Mouse (Mus musculus) neural tube, embryonic 11.5 days (tissue): ENCODE results near the gene Cd5. TPM values are rescaled to one million over a fixed set of nuclear protein-coding genes. Genes with fewer than 3 reads are reported as not detected.

Experiments
- ATAC-seq: fragments of 200-750 bp; cut with Nextera tagmentation; 2 replicates; pipeline ENCODE4 v1.8.0; 2017; ENCODE audit warnings: moderate number of reproducible peaks, mild to moderate bottlenecking, moderate TSS enrichment, moderate library complexity; ENCODE audit not compliant: insufficient read depth, low FRiP score, low TSS enrichment
- DNase-seq: peaks from one replicate; pipeline ENCODE4 v3.0.0-alpha.2; 2015; ENCODE audit warnings: low spot score
- H3K27ac ChIP-seq: fragments of 300-500 bp; sonication (generic); 2 replicates; pipeline ENCODE4 v1.5.1; 2014; ENCODE audit warnings: low read depth, mild to moderate bottlenecking, low read length
- H3K27me3 ChIP-seq: fragments of 300-500 bp; sonication (generic); 2 replicates; pipeline ENCODE4 v1.6.1; 2014; ENCODE audit warnings: mild to moderate bottlenecking, low read length, mixed read lengths; ENCODE audit not compliant: control insufficient read depth, insufficient read depth
- H3K36me3 ChIP-seq: fragments of 300-500 bp; sonication (generic); 2 replicates; pipeline ENCODE4 v1.6.1; 2014; ENCODE audit warnings: mild to moderate bottlenecking, low read length, moderate library complexity, mixed read lengths; ENCODE audit not compliant: control insufficient read depth, insufficient read depth
- H3K4me1 ChIP-seq: fragments of 300-500 bp; sonication (generic); 2 replicates; pipeline ENCODE4 v1.6.1; 2014; ENCODE audit warnings: low read length, mixed read lengths; ENCODE audit not compliant: control insufficient read depth, insufficient read depth
- H3K4me2 ChIP-seq: fragments of 300-500 bp; sonication (generic); 2 replicates; pipeline ENCODE4 v1.6.1; 2014; ENCODE audit warnings: low read depth, mild to moderate bottlenecking, moderate library complexity
- H3K4me3 ChIP-seq: fragments of 300-500 bp; sonication (generic); 2 replicates; pipeline ENCODE4 v1.5.1; 2014; ENCODE audit warnings: low read depth, low read length
- H3K9ac ChIP-seq: fragments of 300-500 bp; sonication (generic); 2 replicates; pipeline ENCODE4 v1.6.1; 2014; ENCODE audit warnings: mild to moderate bottlenecking, low read length
- H3K9me3 ChIP-seq: fragments of 300-500 bp; sonication (generic); 2 replicates; pipeline ENCODE4 v1.6.1; 2016; ENCODE audit warnings: low read length; ENCODE audit not compliant: control insufficient read depth
- WGBS: fragments of 180-500 bp; shearing (Covaris S2); extraction: QIAGEN DNeasy Blood & Tissue Kit; methylation state at CpG from one replicate; pipeline ENCODE4 v1.1.7; 2014; 5-methylcytosine and 5-hydroxymethylcytosine counted together
- polyA plus RNA-seq: library from polyadenylated mRNA; unstranded; fragments of >200 nt; fragmentation: Nextera tagmentation; extraction: Ambion mirVana; gene quantifications from 2 replicates; pipeline ENCODE4 v1.2.1, GENCODE M21; 2014

The Cd5 gene
- polyA plus RNA-seq, 1 experiment from 2014 or later, result 0.24 TPM

DNA sequence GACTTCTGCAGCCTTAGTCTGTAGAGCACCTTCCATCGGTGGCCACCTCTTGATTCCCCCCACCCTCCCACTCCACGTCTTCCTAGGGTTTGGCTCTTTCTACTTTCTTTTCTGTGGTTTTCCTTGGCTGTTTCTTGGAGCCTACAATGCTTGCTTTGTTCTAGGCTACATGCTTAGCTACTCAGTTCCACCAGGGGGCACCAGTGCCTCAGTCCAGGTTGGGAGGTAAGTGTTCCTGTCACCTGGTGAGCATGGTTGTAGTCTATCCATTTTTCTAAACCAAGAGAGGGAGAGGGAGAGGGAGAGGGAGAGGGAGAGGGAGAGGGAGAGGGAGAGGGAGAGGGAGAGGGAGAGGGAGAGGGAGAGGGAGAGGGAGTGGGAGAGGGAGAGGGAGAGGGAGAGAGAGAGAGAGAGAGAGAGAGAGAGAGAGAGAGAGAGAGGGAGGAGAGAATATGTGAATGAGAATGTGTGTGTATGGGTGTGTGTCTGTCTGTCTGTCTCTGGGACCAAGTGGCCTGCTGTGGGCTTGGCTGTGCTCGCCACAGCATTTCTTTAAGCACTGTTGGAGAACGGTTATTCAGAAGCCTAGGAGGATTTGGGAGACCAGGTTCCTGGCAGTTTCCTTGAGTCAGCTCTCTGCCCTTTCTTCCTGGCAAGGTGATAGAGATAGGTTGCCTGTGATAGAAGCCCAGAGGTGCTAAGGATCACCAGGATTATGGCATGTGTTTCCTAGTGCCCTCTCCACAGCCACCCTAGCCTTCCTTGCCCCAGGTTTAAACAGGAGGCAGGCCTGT lies 23.9 kb downstream of the Cd5 start:
- peak; percentile 64 for DNase-seq
- Histone ChIP-seq H3K27ac (no peak overlapping the region), H3K4me1 (peaks cover 2% of the 10 kb centered on the region; the same call in 1 of the 2 replicates), H3K4me3 (no peak overlapping the region), H3K9me3 (no peaks in the 10 kb centered on the region), H3K36me3 (peaks cover 18% of the 10 kb centered on the region), H3K4me2 (no peak overlapping the region), H3K27me3 (no peaks in the 10 kb centered on the region), H3K9ac (no peak overlapping the region)
- 53% methylated on average over 4 of the region's 4 CpGs for WGBS
- no peak for ATAC-seq

DNA sequence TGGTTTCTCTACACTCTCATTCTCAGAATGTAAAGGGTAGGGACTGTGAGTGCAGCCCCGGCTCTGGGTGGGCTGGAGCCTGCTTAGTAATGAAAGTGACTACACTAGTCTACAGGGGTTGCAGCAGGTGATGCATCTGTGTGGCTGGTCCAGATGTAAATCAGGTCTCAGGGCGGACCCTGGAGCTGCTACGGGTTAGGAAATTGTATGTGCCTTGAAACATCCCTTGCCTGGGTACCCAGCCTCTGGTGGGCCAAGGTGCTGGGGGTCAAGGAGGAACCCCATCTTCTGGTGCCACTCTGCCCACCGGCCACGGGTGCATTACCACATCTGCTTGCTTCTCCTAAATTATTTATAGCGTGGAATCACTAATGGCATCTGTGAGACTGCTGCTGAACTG lies 24.6 kb downstream of the Cd5 start:
- no peaks in the 10 kb centered on the region for H3K9me3 ChIP-seq
- H3K27ac ChIP-seq, result no peak overlapping the region
- H3K4me2 ChIP-seq, result no peak overlapping the region
- 0 out of 2 replicates have a peak, but pooled peaks cover 2% of the 10 kb centered on the region for H3K4me1 ChIP-seq
- no peak overlapping the region for H3K9ac ChIP-seq
- 78% methylated on average over 6 of the region's 6 CpGs for WGBS
- no peak overlapping the region for H3K4me3 ChIP-seq
- ATAC-seq (no peak), DNase-seq (no peak)
- H3K27me3 ChIP-seq, result no peaks in the 10 kb centered on the region
- H3K36me3 ChIP-seq, result peaks cover 18% of the 10 kb centered on the region

GRCm38 (mm10) chr19:10713551-10713950 lies 25.3 kb downstream of the Cd5 start:
- Histone ChIP-seq H3K4me2 (no peak overlapping the region), H3K27me3 (no peaks in the 10 kb centered on the region), H3K27ac (no peak overlapping the region), H3K4me1 (0 out of 2 replicates have a peak, but pooled peaks cover 2% of the 10 kb centered on the region), H3K4me3 (no peak overlapping the region), H3K36me3 (peaks cover 18% of the 10 kb centered on the region), H3K9ac (no peak overlapping the region), H3K9me3 (no peaks in the 10 kb centered on the region)
- DNase-seq (no peak), ATAC-seq (no peak)
- WGBS, result 93% methylated on average over 10 of the region's 10 CpGs

DNA sequence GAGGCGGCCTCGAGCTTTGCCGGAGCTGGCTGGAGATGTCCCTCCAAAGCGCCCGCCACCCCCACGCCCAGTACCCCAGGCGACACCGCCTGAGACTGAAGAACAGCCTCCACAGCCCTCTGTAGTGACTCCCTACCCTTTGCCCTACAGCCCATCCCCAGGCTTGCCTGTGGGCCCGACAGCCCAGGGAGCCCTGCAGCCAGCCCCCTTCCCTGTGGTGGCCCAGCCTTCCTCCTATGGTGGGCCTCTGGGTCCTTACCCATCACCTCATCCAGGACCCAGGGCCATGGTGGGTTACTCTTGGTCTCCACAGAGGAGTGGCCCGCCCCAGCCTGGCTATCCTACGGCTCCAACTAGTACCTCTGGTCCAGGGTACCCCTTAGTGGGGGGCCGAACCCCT lies 26.2 kb downstream of the Cd5 start:
- 93% methylated on average over 12 of the region's 12 CpGs for WGBS
- Histone ChIP-seq H3K4me1 (0 out of 2 replicates have a peak, but pooled peaks cover 2% of the 10 kb centered on the region), H3K9me3 (no peaks in the 10 kb centered on the region), H3K36me3 (peaks cover 18% of the 10 kb centered on the region), H3K27me3 (no peaks in the 10 kb centered on the region), H3K9ac (no peak overlapping the region), H3K4me3 (no peak overlapping the region), H3K4me2 (no peak overlapping the region), H3K27ac (no peak overlapping the region)
- no peak for DNase-seq
- no peak for ATAC-seq

DNA sequence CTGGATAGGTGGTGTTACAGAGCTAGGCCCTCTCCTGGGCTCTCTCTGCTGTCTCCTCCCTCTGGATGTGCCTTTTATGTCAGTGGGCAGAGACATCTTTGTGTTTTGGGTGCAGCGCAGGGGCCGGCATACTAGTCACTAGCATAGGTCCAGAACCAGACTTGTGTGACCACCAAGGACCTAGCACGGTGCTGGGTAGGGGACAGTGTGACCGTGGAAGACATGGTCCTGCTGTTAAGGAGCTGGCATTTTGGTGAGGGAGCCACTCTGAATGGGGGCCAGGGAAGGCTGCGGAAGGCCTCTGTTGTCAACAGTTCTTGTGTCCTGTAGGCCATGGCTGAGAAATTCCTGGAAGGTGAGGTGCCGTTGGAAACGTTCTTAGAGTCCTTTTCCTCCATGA lies 26.6 kb downstream of the Cd5 start:
- peaks cover 18% of the 10 kb centered on the region for H3K36me3 ChIP-seq
- H3K4me1 ChIP-seq, result 0 out of 2 replicates have a peak, but pooled peaks cover 2% of the 10 kb centered on the region
- no peak overlapping the region for H3K4me2 ChIP-seq
- ATAC-seq (no peak), DNase-seq (no peak)
- H3K27me3 ChIP-seq, result no peaks in the 10 kb centered on the region
- no peaks in the 10 kb centered on the region for H3K9me3 ChIP-seq
- H3K9ac ChIP-seq, result no peak overlapping the region
- H3K4me3 ChIP-seq, result no peak overlapping the region
- WGBS, result 91% methylated on average over 7 of the region's 7 CpGs
- no peak overlapping the region for H3K27ac ChIP-seq

DNA sequence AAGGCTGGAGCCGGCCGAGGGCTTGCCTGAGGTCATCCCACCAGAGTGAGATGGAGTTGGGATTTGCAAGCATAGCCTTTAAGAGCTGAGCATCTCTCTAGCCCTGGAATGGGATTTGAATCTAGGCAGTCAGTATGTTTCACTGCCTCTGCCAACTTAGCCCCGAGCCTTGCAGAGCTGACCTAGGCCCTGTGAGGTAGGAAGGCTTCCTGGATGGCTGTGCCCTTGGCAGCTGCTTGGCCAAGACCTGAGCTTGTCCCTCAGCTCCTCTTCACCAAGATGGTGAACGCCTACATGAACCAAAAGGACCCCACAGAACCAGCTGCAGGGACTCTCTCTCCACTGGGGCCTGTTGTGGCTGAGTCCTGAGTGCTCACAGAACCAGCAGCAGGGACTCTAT lies 28.1 kb downstream of the Cd5 start:
- WGBS, result 94% methylated on average over 4 of the region's 4 CpGs
- DNase-seq, result no peak
- peaks cover 18% of the 10 kb centered on the region for H3K36me3 ChIP-seq

GRCm38 (mm10) chr19:10710088-10710511 lies 28.7 kb downstream of the Cd5 start:
- ATAC-seq, result peak; percentile 22
- H3K36me3 ChIP-seq, result peaks cover 18% of the 10 kb centered on the region
- no peak overlapping the region for H3K27ac ChIP-seq
- WGBS, result 83% methylated on average over 9 of the region's 9 CpGs
- no peak overlapping the region for H3K4me3 ChIP-seq
- H3K4me2 ChIP-seq, result no peak overlapping the region
- 0 out of 2 replicates have a peak, but pooled peaks cover 2% of the 10 kb centered on the region for H3K4me1 ChIP-seq
- no peak overlapping the region for H3K9ac ChIP-seq
- no peaks in the 10 kb centered on the region for H3K27me3 ChIP-seq
- peak; percentile 59 for DNase-seq
- no peaks in the 10 kb centered on the region for H3K9me3 ChIP-seq

More for the DNA sequence above, 28.1 kb downstream of the Cd5 start:
- Histone ChIP-seq H3K4me2 (no peak overlapping the region), H3K9ac (no peak overlapping the region), H3K27ac (no peak overlapping the region), H3K4me3 (no peak overlapping the region), H3K4me1 (0 out of 2 replicates have a peak, but pooled peaks cover 2% of the 10 kb centered on the region), H3K27me3 (no peaks in the 10 kb centered on the region), H3K9me3 (no peaks in the 10 kb centered on the region)
- ATAC-seq, result no peak

- Histone ChIP-seq H3K27me3 (no peaks in the 10 kb centered on the region), H3K4me2 (no peak overlapping the region), H3K27ac (no peak overlapping the region), H3K36me3 (peaks cover 18% of the 10 kb centered on the region), H3K9ac (no peak overlapping the region), H3K4me3 (no peak overlapping the region), H3K9me3 (no peaks in the 10 kb centered on the region), H3K4me1 (0 out of 2 replicates have a peak, but pooled peaks cover 2% of the 10 kb centered on the region)
- peak; percentile 94 for DNase-seq
- 27% methylated on average over 8 of the region's 8 CpGs for WGBS
- peak; percentile 82 for ATAC-seq
Measured at GRCm38 (mm10) chr19:10709360-10710087, 29.3 kb downstream of the Cd5 start.
